Mouse (Mus musculus): ENCODE measurements at regions not wholly inside any gene's neighbourhood (a gene's known extent, or its start where the extent isn't known, plus 50 kb on each side); places are given as distances from the start of the nearest gene placed in this dataset.
A peak's percentile ranks its signal among the peaks of the same experiment; 100 is the strongest.

- no peak for DNase-seq (ENCODE audit: low spot score)
These were observed 62.3 kb upstream of the Agr3 start for GRCm38 (mm10) chr12:35863141-35863540.

GRCm38 (mm10) chr12:35853159-35853558 is 72.3 kb upstream of the Agr3 start:
- peak; percentile 55 for DNase-seq (ENCODE audit: low spot score)

- DNase-seq (ENCODE audit: low spot score), result peak; percentile 28
These were observed 78.4 kb upstream of the Agr3 start for GRCm38 (mm10) chr12:35846905-35847610.

- DNase-seq (ENCODE audit: low spot score), result no peak
These were observed 88.5 kb upstream of the Agr3 start for GRCm38 (mm10) chr12:35836946-35837345.

GRCm38 (mm10) chr12:35833285-35833684 is 92.1 kb upstream of the Agr3 start:
- DNase-seq (ENCODE audit: low spot score), result no peak

- DNase-seq (ENCODE audit: low spot score), result no peak
These were observed 93.4 kb upstream of the Agr3 start for GRCm38 (mm10) chr12:35831922-35832512.

GRCm38 (mm10) chr12:35831268-35831667 is 94.2 kb upstream of the Agr3 start:
- DNase-seq (ENCODE audit: low spot score), result peak; percentile 34

GRCm38 (mm10) chr12:35827797-35828196 is 97.6 kb upstream of the Agr3 start:
- no peak for DNase-seq (ENCODE audit: low spot score)

- DNase-seq (ENCODE audit: low spot score), result no peak
These were observed 98.4 kb upstream of the Agr3 start for GRCm38 (mm10) chr12:35826990-35827389.

- peak; percentile 85 for DNase-seq (ENCODE audit: low spot score)
These were observed 100.8 kb upstream of the Agr3 start for GRCm38 (mm10) chr12:35824587-35824987.

GRCm38 (mm10) chr12:35799261-35799660 is 126.2 kb upstream of the Agr3 start:
- DNase-seq (ENCODE audit: low spot score), result no peak

GRCm38 (mm10) chr12:35775396-35775795 is 150.0 kb upstream of the Agr3 start:
- no peak for DNase-seq (ENCODE audit: low spot score)

- no peak for DNase-seq (ENCODE audit: low spot score)
These were observed 154.9 kb upstream of the Agr3 start for GRCm38 (mm10) chr12:35770387-35771024.

GRCm38 (mm10) chr12:35758916-35759315 is 166.5 kb upstream of the Agr3 start:
- DNase-seq (ENCODE audit: low spot score), result no peak

GRCm38 (mm10) chr12:35755159-35755558 is 170.3 kb upstream of the Agr3 start:
- DNase-seq (ENCODE audit: low spot score), result no peak

- DNase-seq (ENCODE audit: low spot score), result no peak
These were observed 177.4 kb upstream of the Agr3 start for GRCm38 (mm10) chr12:35747997-35748396.

- DNase-seq (ENCODE audit: low spot score), result no peak
These were observed 178.6 kb upstream of the Agr3 start for GRCm38 (mm10) chr12:35746691-35747299.

- no peak for DNase-seq (ENCODE audit: low spot score)
These were observed 182.7 kb upstream of the Agr3 start for GRCm38 (mm10) chr12:35742729-35743128.

- DNase-seq (ENCODE audit: low spot score), result no peak
These were observed 189.0 kb upstream of the Agr3 start for GRCm38 (mm10) chr12:35736427-35736826.

GRCm38 (mm10) chr12:35735002-35735401 is 190.4 kb upstream of the Agr3 start:
- no peak for DNase-seq (ENCODE audit: low spot score)

- DNase-seq (ENCODE audit: low spot score), result no peak
These were observed 191.0 kb upstream of the Agr3 start for GRCm38 (mm10) chr12:35734371-35734770.

GRCm38 (mm10) chr12:35733580-35733979 is 191.8 kb upstream of the Agr3 start:
- no peak for DNase-seq (ENCODE audit: low spot score)

- no peak for DNase-seq (ENCODE audit: low spot score)
These were observed 191.1 kb upstream of the Ahr start for GRCm38 (mm10) chr12:35725910-35726309.

Measured in urinary bladder, postnatal 14 days (tissue).